In the genomic region with DNA sequence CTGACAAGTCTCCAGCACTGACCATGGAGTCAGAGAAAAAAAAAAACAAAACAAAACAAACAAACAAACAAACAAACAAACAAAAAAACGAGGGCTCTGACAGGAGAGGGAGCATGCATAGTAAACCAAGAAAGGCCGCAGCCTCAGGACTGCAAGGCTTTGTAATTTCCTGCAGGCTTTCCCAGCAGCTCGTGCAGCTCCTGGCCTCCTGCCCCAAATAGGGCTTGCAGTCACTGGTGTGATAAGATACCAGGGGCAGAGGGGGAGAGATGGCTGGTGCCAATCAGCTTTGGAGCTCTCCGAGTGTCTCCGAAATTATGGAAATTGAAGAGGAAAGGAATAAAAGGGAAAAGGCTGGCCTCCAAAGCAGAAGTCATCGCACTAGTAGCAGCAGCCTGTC, we compare ENCODE assay signal across 21 mouse cellular contexts.
DNase-seq lines count a peak whose midpoint lies in the region; ATAC-seq lines count a peak whose summit lies in the region.
"Had no signal": no experiment of that assay in that cellular context is flagged by ENCODE, and none has a peak within 500 bp of the region (broad histone marks: within the 10 kb centered on the region; RNA-seq: fewer than 3 reads in every experiment).

No protein-coding gene starts in this region.

- H3K36me3 ChIP-seq in forebrain, embryonic 15.5 days, result peaks cover 5% of the 10 kb centered on the region; the same call in 1 of the 2 replicates
- peaks cover 3% of the 10 kb centered on the region for H3K36me3 ChIP-seq in forebrain, embryonic 12.5 days (replicated peaks)
- H3K36me3 ChIP-seq in hindbrain, embryonic 15.5 days, result no peaks in the 10 kb centered on the region
- H3K36me3 ChIP-seq in hindbrain, embryonic 16.5 days (ENCODE audit: control insufficient read depth, insufficient read depth, low read length), result no peaks in the 10 kb centered on the region
- H3K36me3 ChIP-seq in heart, embryonic 14.5 days (ENCODE audit: control insufficient read depth, insufficient read depth, low read length), result peaks cover 9% of the 10 kb centered on the region
- H3K36me3 ChIP-seq in midbrain, embryonic 16.5 days (ENCODE audit: control insufficient read depth, insufficient read depth, low read length), result no peaks in the 10 kb centered on the region
- H3K36me3 ChIP-seq: limb, embryonic 10.5 days had no signal

- no peaks in the 10 kb centered on the region for H3K27me3 ChIP-seq in forebrain, embryonic 15.5 days
- no peaks in the 10 kb centered on the region for H3K27me3 ChIP-seq in forebrain, embryonic 12.5 days
- H3K27me3 ChIP-seq in hindbrain, embryonic 15.5 days, result no peaks in the 10 kb centered on the region
- no peaks in the 10 kb centered on the region for H3K27me3 ChIP-seq in hindbrain, embryonic 16.5 days (replicated peaks; ENCODE audit: control insufficient read depth, insufficient read depth, low read length)
- H3K27me3 ChIP-seq in heart, embryonic 14.5 days (ENCODE audit: control insufficient read depth, insufficient read depth, low read length), result no peaks in the 10 kb centered on the region
- no peaks in the 10 kb centered on the region for H3K27me3 ChIP-seq in midbrain, embryonic 16.5 days (ENCODE audit: control insufficient read depth, insufficient read depth, low read depth, low read length)
- H3K27me3 ChIP-seq: embryonic facial prominence, embryonic 13.5 days; midbrain, embryonic 12.5 days had no signal

- WGBS in forebrain, embryonic 15.5 days, result 58% methylated on average over 6 of the region's 6 CpGs
- WGBS in forebrain, embryonic 12.5 days, result 79% methylated on average over 6 of the region's 6 CpGs
- WGBS in hindbrain, embryonic 15.5 days, result 64% methylated on average over 6 of the region's 6 CpGs
- WGBS in hindbrain, embryonic 16.5 days, result 57% methylated on average over 6 of the region's 6 CpGs
- WGBS in heart, embryonic 14.5 days, result 5% methylated on average over 6 of the region's 6 CpGs
- 57% methylated on average over 6 of the region's 6 CpGs for WGBS in midbrain, embryonic 16.5 days

- DNase-seq in adrenal gland, postnatal 10 days, result no peak
- DNase-seq: adrenal gland, postnatal 14 days; cerebellum, adult 2 months; gastrocnemius, postnatal 36 days; lung, adult 2 months; lung, postnatal 36 days; thymus, postnatal 25 days had no signal

- no peaks in the 10 kb centered on the region for H3K9me3 ChIP-seq in forebrain, embryonic 15.5 days
- H3K9me3 ChIP-seq in forebrain, embryonic 12.5 days, result no peaks in the 10 kb centered on the region
- no peaks in the 10 kb centered on the region for H3K9me3 ChIP-seq in hindbrain, embryonic 15.5 days
- H3K9me3 ChIP-seq in hindbrain, embryonic 16.5 days (ENCODE audit: control insufficient read depth, low read length), result no peaks in the 10 kb centered on the region
- H3K9me3 ChIP-seq in heart, embryonic 14.5 days (ENCODE audit: control insufficient read depth, low read length), result no peaks in the 10 kb centered on the region
- no peaks in the 10 kb centered on the region for H3K9me3 ChIP-seq in midbrain, embryonic 16.5 days (replicated peaks; ENCODE audit: control insufficient read depth, low read length, poor library complexity, severe bottlenecking)
- H3K9me3 ChIP-seq: embryonic facial prominence, embryonic 13.5 days; limb, embryonic 10.5 days; midbrain, embryonic 12.5 days had no signal

- no peak overlapping the region for H3K4me2 ChIP-seq in forebrain, embryonic 15.5 days (replicated peaks)
- H3K4me2 ChIP-seq in forebrain, embryonic 12.5 days, result no peak overlapping the region
- H3K4me2 ChIP-seq in hindbrain, embryonic 15.5 days, result no peak overlapping the region
- H3K4me2 ChIP-seq in hindbrain, embryonic 16.5 days (ENCODE audit: low read length), result no peak overlapping the region
- H3K4me2 ChIP-seq in heart, embryonic 14.5 days (ENCODE audit: low read length), result peak overlapping the region; percentile 33
- no peak overlapping the region for H3K4me2 ChIP-seq in midbrain, embryonic 16.5 days (ENCODE audit: low read length)
- H3K4me2 ChIP-seq: embryonic facial prominence, embryonic 13.5 days; liver, embryonic 11.5 days; midbrain, embryonic 12.5 days had no signal

- ATAC-seq in forebrain, embryonic 15.5 days (replicated peaks), result no peak
- ATAC-seq in forebrain, embryonic 12.5 days (ENCODE audit: low FRiP score), result no peak
- no peak for ATAC-seq in hindbrain, embryonic 15.5 days (ENCODE audit: low FRiP score, low read depth)
- no peak for ATAC-seq in hindbrain, embryonic 16.5 days
- ATAC-seq in heart, embryonic 14.5 days (ENCODE audit: insufficient number of reproducible peaks, insufficient read depth, low FRiP score, low read depth), result no peak
- no peak for ATAC-seq in midbrain, embryonic 16.5 days
- ATAC-seq: intestine, embryonic 16.5 days had no signal

- H3K4me3 ChIP-seq in forebrain, embryonic 15.5 days, result no peak overlapping the region
- no peak overlapping the region for H3K4me3 ChIP-seq in forebrain, embryonic 12.5 days (replicated peaks)
- H3K4me3 ChIP-seq in hindbrain, embryonic 15.5 days, result no peak overlapping the region
- H3K4me3 ChIP-seq in hindbrain, embryonic 16.5 days (ENCODE audit: low read length), result no peak overlapping the region
- no peak overlapping the region for H3K4me3 ChIP-seq in heart, embryonic 14.5 days (ENCODE audit: control insufficient read depth in 1 of 2, insufficient read depth in 1 of 2, low read depth in 1 of 2, low read length in 2 of 2)
- H3K4me3 ChIP-seq in midbrain, embryonic 16.5 days (ENCODE audit: low read depth, low read length), result no peak overlapping the region
- H3K4me3 ChIP-seq: embryonic facial prominence, embryonic 13.5 days; left cerebral cortex, adult 2 months; limb, embryonic 10.5 days; midbrain, embryonic 12.5 days had no signal

- no peak overlapping the region for H3K9ac ChIP-seq in forebrain, embryonic 15.5 days (replicated peaks)
- H3K9ac ChIP-seq in forebrain, embryonic 12.5 days, result no peak overlapping the region
- H3K9ac ChIP-seq in hindbrain, embryonic 15.5 days, result no peak overlapping the region
- H3K9ac ChIP-seq in hindbrain, embryonic 16.5 days (ENCODE audit: low read depth, low read length), result no peak overlapping the region
- no peak overlapping the region for H3K9ac ChIP-seq in heart, embryonic 14.5 days (ENCODE audit: low read length)
- H3K9ac ChIP-seq in midbrain, embryonic 16.5 days (ENCODE audit: low read depth, low read length), result peak overlapping the region; percentile 35; the same call in 1 of the 2 replicates
- H3K9ac ChIP-seq: embryonic facial prominence, embryonic 13.5 days; midbrain, embryonic 12.5 days had no signal

- no peaks in the 10 kb centered on the region for H3K4me1 ChIP-seq in forebrain, embryonic 15.5 days
- no peaks in the 10 kb centered on the region for H3K4me1 ChIP-seq in forebrain, embryonic 12.5 days
- H3K4me1 ChIP-seq in hindbrain, embryonic 15.5 days (replicated peaks), result no peaks in the 10 kb centered on the region
- no peaks in the 10 kb centered on the region for H3K4me1 ChIP-seq in hindbrain, embryonic 16.5 days (ENCODE audit: control insufficient read depth, insufficient read depth, low read depth, low read length)
- peaks cover 7 to 20% of the 10 kb centered on the region in 2 experiments; a peak in 3 of 4 replicates for H3K4me1 ChIP-seq in heart, embryonic 14.5 days (ENCODE audit: control insufficient read depth in 2 of 2, insufficient read depth in 2 of 2, low read length in 2 of 2)
- H3K4me1 ChIP-seq in midbrain, embryonic 16.5 days (ENCODE audit: control insufficient read depth, insufficient read depth, low read length), result no peaks in the 10 kb centered on the region
- H3K4me1 ChIP-seq: embryonic facial prominence, embryonic 13.5 days; limb, embryonic 10.5 days; midbrain, embryonic 12.5 days had no signal

- 0 out of 2 replicates have a peak overlapping the region, but pooled peaks have one; percentile 8 for H3K27ac ChIP-seq in forebrain, embryonic 15.5 days (replicated peaks)
- no peak overlapping the region for H3K27ac ChIP-seq in forebrain, embryonic 12.5 days
- 0 out of 2 replicates have a peak overlapping the region, but pooled peaks have one; percentile 4 for H3K27ac ChIP-seq in hindbrain, embryonic 15.5 days (replicated peaks)
- no peak overlapping the region for H3K27ac ChIP-seq in hindbrain, embryonic 16.5 days (ENCODE audit: low read depth, low read length)
- peak overlapping the region; percentile 19 to 59 for H3K27ac ChIP-seq in heart, embryonic 14.5 days (replicated peaks in 1 of 2; ENCODE audit: control insufficient read depth in 1 of 2, insufficient read depth in 1 of 2, low read depth in 2 of 2, low read length in 2 of 2)
- peak overlapping the region; percentile 64 for H3K27ac ChIP-seq in midbrain, embryonic 16.5 days (ENCODE audit: low read length)
- H3K27ac ChIP-seq: embryonic facial prominence, embryonic 13.5 days; kidney, postnatal 0 days; left cerebral cortex, adult 2 months; limb, embryonic 10.5 days; midbrain, embryonic 12.5 days; stomach, postnatal 0 days had no signal

Comparison
In these comparisons a context has a peak if more than half of its experiments do, and no peak if none do; other contexts are left out.
1. H3K27ac ChIP-seq: peak in forebrain, embryonic 15.5 days (single experiment), hindbrain, embryonic 15.5 days (single experiment), heart, embryonic 14.5 days (2 of 2) and midbrain, embryonic 16.5 days (single experiment); none in forebrain, embryonic 12.5 days (single experiment) and hindbrain, embryonic 16.5 days (single experiment).